Mouse (Mus musculus): ENCODE measurements around the gene Gdf11.

The Gdf11 gene

GRCm38 (mm10) chr10:128891296-128892094, at the start of gene Gdf11:
Gdf11 (minus strand) TSS chr10:128891718.
- DNase-seq, result peak; percentile 82

- DNase-seq, result no peak
These were observed 49.0 kb upstream of the Gdf11 start for GRCm38 (mm10) chr10:128940475-128941061.

- DNase-seq, result peak; percentile 42
These were observed 47.5 kb upstream of the Gdf11 start for GRCm38 (mm10) chr10:128938974-128939373.

GRCm38 (mm10) chr10:128938457-128938856, 46.9 kb upstream of the Gdf11 start:
- DNase-seq, result peak; percentile 85

GRCm38 (mm10) chr10:128937756-128938390, 46.4 kb upstream of the Gdf11 start:
- no peak for DNase-seq

GRCm38 (mm10) chr10:128935826-128936440, 44.4 kb upstream of the Gdf11 start:
- DNase-seq, result no peak

GRCm38 (mm10) chr10:128934997-128935787, 43.7 kb upstream of the Gdf11 start:
- DNase-seq, result no peak

GRCm38 (mm10) chr10:128933976-128934721, 42.6 kb upstream of the Gdf11 start:
- no peak for DNase-seq

GRCm38 (mm10) chr10:128933574-128933973, 42.1 kb upstream of the Gdf11 start, which contains the start of gene Itga7:
Itga7 (plus strand) TSS chr10:128933818.
- peak; percentile 70 for DNase-seq

- no peak for DNase-seq
These were observed 39.9 kb upstream of the Gdf11 start for GRCm38 (mm10) chr10:128931441-128931840.

GRCm38 (mm10) chr10:128929638-128930378, 38.3 kb upstream of the Gdf11 start:
- no peak for DNase-seq

- DNase-seq, result no peak
These were observed 36.8 kb upstream of the Gdf11 start for GRCm38 (mm10) chr10:128928356-128928755.

GRCm38 (mm10) chr10:128923935-128924334, 32.4 kb upstream of the Gdf11 start, which contains the start of gene Bloc1s1:
Bloc1s1 (minus strand) TSS chr10:128924035.
- no peak for DNase-seq

- peak; percentile 96 for DNase-seq
These were observed 31.6 kb upstream of the Gdf11 start for GRCm38 (mm10) chr10:128923013-128923691.

- no peak for DNase-seq
These were observed 31.2 kb upstream of the Gdf11 start, which contains the start of gene Rdh5 for GRCm38 (mm10) chr10:128922822-128923012. Rdh5 (minus strand) TSS chr10:128922888.

GRCm38 (mm10) chr10:128921883-128922821, 30.6 kb upstream of the Gdf11 start:
- DNase-seq, result no peak

- no peak for DNase-seq
These were observed 29.7 kb upstream of the Gdf11 start for GRCm38 (mm10) chr10:128921251-128921650.

- peak; percentile 60 for DNase-seq
These were observed 29.2 kb upstream of the Gdf11 start for GRCm38 (mm10) chr10:128920736-128921161.

- no peak for DNase-seq
These were observed 28.4 kb upstream of the Gdf11 start for GRCm38 (mm10) chr10:128919966-128920365.

Data from kidney, postnatal 10 days (tissue).